Mouse (Mus musculus) embryo, embryonic 9.5 days (tissue): ENCODE data around the gene Stpg3.
A peak's percentile ranks its signal among the peaks of the same experiment; 100 is the strongest.

ENCODE experiments used
- DNase-seq: peaks from one replicate; pipeline ENCODE4 v3.0.0-alpha.2; 2017; ENCODE audit errors: extremely low spot score

The Stpg3 gene

GRCm38 (mm10) chr2:25236614-25237013 lies 22.2 kb upstream of the Stpg3 start, which contains the start of gene Rnf224:
Gene Rnf224 (minus strand): TSS chr2:25236787.
- DNase-seq = no peak

- DNase-seq = no peak
Measured at GRCm38 (mm10) chr2:25234551-25235220, 20.2 kb upstream of the Stpg3 start.

- DNase-seq = no peak
Measured at GRCm38 (mm10) chr2:25234050-25234449, 19.6 kb upstream of the Stpg3 start, which contains the start of gene Slc34a3. Gene Slc34a3 (minus strand): TSS chr2:25234364.

GRCm38 (mm10) chr2:25233421-25233820 lies 19.0 kb upstream of the Stpg3 start:
- no peak for DNase-seq

- DNase-seq = no peak
Measured at GRCm38 (mm10) chr2:25231038-25231437, 16.6 kb upstream of the Stpg3 start.

GRCm38 (mm10) chr2:25230581-25230980 lies 16.1 kb upstream of the Stpg3 start:
- no peak for DNase-seq

GRCm38 (mm10) chr2:25229582-25229981 lies 15.1 kb upstream of the Stpg3 start:
- no peak for DNase-seq

- no peak for DNase-seq
Measured at GRCm38 (mm10) chr2:25228995-25229530, 14.6 kb upstream of the Stpg3 start.

GRCm38 (mm10) chr2:25228431-25228889 lies 14.0 kb upstream of the Stpg3 start:
- DNase-seq = peak; percentile 86

GRCm38 (mm10) chr2:25227406-25227805 lies 13.0 kb upstream of the Stpg3 start:
- DNase-seq = no peak

GRCm38 (mm10) chr2:25226864-25227263 lies 12.4 kb upstream of the Stpg3 start:
- no peak for DNase-seq

GRCm38 (mm10) chr2:25225811-25226379 lies 11.5 kb upstream of the Stpg3 start:
- no peak for DNase-seq

- peak; percentile 97 for DNase-seq
Measured at GRCm38 (mm10) chr2:25224766-25225752, 10.6 kb upstream of the Stpg3 start.

- DNase-seq = no peak
Measured at GRCm38 (mm10) chr2:25224492-25224765, 10.0 kb upstream of the Stpg3 start, which contains the start of gene Tubb4b. Gene Tubb4b (minus strand): TSS chr2:25224702.

- no peak for DNase-seq
Measured at GRCm38 (mm10) chr2:25223681-25224491, 9.4 kb upstream of the Stpg3 start.

- no peak for DNase-seq
Measured at GRCm38 (mm10) chr2:25221331-25221772, 6.9 kb upstream of the Stpg3 start.

GRCm38 (mm10) chr2:25218445-25218844 lies 4.0 kb upstream of the Stpg3 start, which contains the start of gene Fam166a:
Gene Fam166a (plus strand): TSS chr2:25218745.
- DNase-seq = no peak

GRCm38 (mm10) chr2:25217666-25218065 lies 3.2 kb upstream of the Stpg3 start:
- no peak for DNase-seq

GRCm38 (mm10) chr2:25213266-25213865 lies 1.1 kb downstream of the Stpg3 start:
- DNase-seq = no peak

GRCm38 (mm10) chr2:25211121-25211670 lies 3.2 kb downstream of the Stpg3 start, which contains the start of gene Nelfb:
Gene Nelfb (minus strand): TSS chr2:25211489.
- peak; percentile 96 for DNase-seq
